17 mouse cellular contexts compared by ENCODE assay signal in genomic region chr9:94342011-94342410, GRCm38 (mm10).
A peak's percentile ranks its signal among the peaks of the same experiment; 100 is the strongest.
DNase-seq lines count a peak whose midpoint lies in the region; ATAC-seq and TF ChIP-seq lines count a peak whose summit lies in the region.
"Had no signal": no experiment of that assay in that cellular context is flagged by ENCODE, and none has a peak within 500 bp of the region (broad histone marks: within the 10 kb centered on the region; RNA-seq: fewer than 3 reads in every experiment).

No protein-coding gene starts in this region.

- 39% methylated on average over 4 of the region's 4 CpGs for whole genome bisulfite sequencing in cerebellum, adult 2 months
- WGBS in hindbrain, embryonic 13.5 days, result 45% methylated on average over 4 of the region's 4 CpGs
- WGBS in midbrain, embryonic 15.5 days, result 39% methylated on average over 4 of the region's 4 CpGs
- 79% methylated on average over 4 of the region's 4 CpGs for WGBS in liver, postnatal 0 days (ENCODE audit: insufficient replicate concordance)

- no peak for TF ChIP-seq CTCF in cerebellum, adult 2 months (IDR thresholded peaks at IDR 0.05; ENCODE audit: borderline replicate concordance, insufficient read depth, low read depth, low read length)
- no peak for TF ChIP-seq CTCF in liver, postnatal 0 days (IDR thresholded peaks at IDR 0.05; ENCODE audit: low read depth)

- H3K4me3 ChIP-seq in cerebellum, adult 2 months (replicated peaks; ENCODE audit: insufficient read depth, low read depth, low read length), result no peak overlapping the region
- H3K4me3 ChIP-seq in hindbrain, embryonic 13.5 days, result no peak overlapping the region
- H3K4me3 ChIP-seq in midbrain, embryonic 15.5 days, result no peak overlapping the region
- H3K4me3 ChIP-seq in liver, postnatal 0 days (ENCODE audit: low read depth, low read length), result no peak overlapping the region
- H3K4me3 ChIP-seq: erythroblast, embryonic 14.5 days; limb, embryonic 15.5 days; megakaryocyte, embryonic 14.5 days had no signal

- no peaks in the 10 kb centered on the region for H3K27me3 ChIP-seq in cerebellum, adult 2 months (ENCODE audit: control insufficient read depth, insufficient read depth, low read length)
- H3K27me3 ChIP-seq in hindbrain, embryonic 13.5 days, result no peaks in the 10 kb centered on the region
- no peaks in the 10 kb centered on the region for H3K27me3 ChIP-seq in midbrain, embryonic 15.5 days (replicated peaks)
- no peaks in the 10 kb centered on the region for H3K27me3 ChIP-seq in liver, postnatal 0 days (ENCODE audit: insufficient read depth, low read length)
- H3K27me3 ChIP-seq: limb, embryonic 15.5 days; megakaryocyte, embryonic 14.5 days had no signal

- no peak for TF ChIP-seq POLR2A in cerebellum, adult 2 months (IDR thresholded peaks at IDR 0.05; ENCODE audit: borderline replicate concordance, insufficient read depth, low read length)

- no peak overlapping the region for H3K27ac ChIP-seq in cerebellum, adult 2 months (ENCODE audit: insufficient read depth, low read length)
- no peak overlapping the region for H3K27ac ChIP-seq in hindbrain, embryonic 13.5 days
- no peak overlapping the region for H3K27ac ChIP-seq in midbrain, embryonic 15.5 days
- H3K27ac ChIP-seq in liver, postnatal 0 days (ENCODE audit: low read depth), result no peak overlapping the region
- H3K27ac ChIP-seq: kidney, postnatal 0 days; limb, embryonic 15.5 days had no signal

- H3K4me2 ChIP-seq in hindbrain, embryonic 13.5 days, result no peak overlapping the region
- H3K4me2 ChIP-seq in midbrain, embryonic 15.5 days, result no peak overlapping the region
- H3K4me2 ChIP-seq in liver, postnatal 0 days (ENCODE audit: low read depth, low read length), result no peak overlapping the region
- H3K4me2 ChIP-seq: heart, embryonic 11.5 days; limb, embryonic 15.5 days; lung, embryonic 14.5 days had no signal

- H3K4me1 ChIP-seq in cerebellum, adult 2 months (ENCODE audit: control insufficient read depth, insufficient read depth, low read length), result no peaks in the 10 kb centered on the region
- H3K4me1 ChIP-seq in hindbrain, embryonic 13.5 days (replicated peaks), result no peaks in the 10 kb centered on the region
- H3K4me1 ChIP-seq in midbrain, embryonic 15.5 days, result no peaks in the 10 kb centered on the region
- H3K4me1 ChIP-seq in liver, postnatal 0 days (ENCODE audit: insufficient read depth), result no peaks in the 10 kb centered on the region
- H3K4me1 ChIP-seq: limb, embryonic 15.5 days; megakaryocyte, embryonic 14.5 days had no signal

- peak; percentile 78; the same call in 1 of the 2 replicates for ATAC-seq in hindbrain, embryonic 13.5 days (ENCODE audit: low FRiP score)
- ATAC-seq in midbrain, embryonic 15.5 days (replicated peaks), result peak; percentile 90
- ATAC-seq in liver, postnatal 0 days, result no peak

- H3K9ac ChIP-seq in hindbrain, embryonic 13.5 days, result no peak overlapping the region
- no peak overlapping the region for H3K9ac ChIP-seq in midbrain, embryonic 15.5 days
- H3K9ac ChIP-seq in liver, postnatal 0 days (replicated peaks), result no peak overlapping the region
- H3K9ac ChIP-seq: limb, embryonic 15.5 days; lung, embryonic 14.5 days had no signal

- no peaks in the 10 kb centered on the region for H3K36me3 ChIP-seq in hindbrain, embryonic 13.5 days
- H3K36me3 ChIP-seq in midbrain, embryonic 15.5 days (replicated peaks), result no peaks in the 10 kb centered on the region
- H3K36me3 ChIP-seq in liver, postnatal 0 days (replicated peaks; ENCODE audit: insufficient read depth, low read length), result no peaks in the 10 kb centered on the region
- H3K36me3 ChIP-seq: limb, embryonic 15.5 days had no signal

- no peaks in the 10 kb centered on the region for H3K9me3 ChIP-seq in hindbrain, embryonic 13.5 days
- H3K9me3 ChIP-seq in midbrain, embryonic 15.5 days, result no peaks in the 10 kb centered on the region
- no peaks in the 10 kb centered on the region for H3K9me3 ChIP-seq in liver, postnatal 0 days (ENCODE audit: low read length)
- H3K9me3 ChIP-seq: limb, embryonic 15.5 days; megakaryocyte, embryonic 14.5 days had no signal

- TF ChIP-seq EP300 in liver, postnatal 0 days (IDR thresholded peaks at IDR 0.05; ENCODE audit: low read depth), result no peak

- peak; percentile 79 to 85 for DNase-seq in cerebellum, postnatal 10 days
- no peak for DNase-seq in cerebellum, adult 2 months
- peak; percentile 39 for DNase-seq in brain, adult 2 months (ENCODE audit: low read depth, low spot score)
- no peak for DNase-seq in urinary bladder, adult 18-20 months (ENCODE audit: low spot score in 2 of 2)
- DNase-seq in embryo, embryonic 10.5 days (ENCODE audit: low spot score), result no peak
- DNase-seq in liver, postnatal 0 days, result no peak
- DNase-seq: adrenal gland, postnatal 10 days; gastrocnemius, postnatal 14 days; lung, embryonic 14.5 days; thymus, postnatal 4 days had no signal

Comparison
In these comparisons a context has a peak if more than half of its experiments do, and no peak if none do; other contexts are left out.
1. DNase-seq: peak in cerebellum, postnatal 10 days (2 of 2) and brain, adult 2 months (single experiment); none in cerebellum, adult 2 months (0 of 2), urinary bladder, adult 18-20 months (0 of 2), embryo, embryonic 10.5 days (single experiment) and liver, postnatal 0 days (single experiment).